Mouse (Mus musculus): ENCODE measurements around the gene Drd4.

DNA sequence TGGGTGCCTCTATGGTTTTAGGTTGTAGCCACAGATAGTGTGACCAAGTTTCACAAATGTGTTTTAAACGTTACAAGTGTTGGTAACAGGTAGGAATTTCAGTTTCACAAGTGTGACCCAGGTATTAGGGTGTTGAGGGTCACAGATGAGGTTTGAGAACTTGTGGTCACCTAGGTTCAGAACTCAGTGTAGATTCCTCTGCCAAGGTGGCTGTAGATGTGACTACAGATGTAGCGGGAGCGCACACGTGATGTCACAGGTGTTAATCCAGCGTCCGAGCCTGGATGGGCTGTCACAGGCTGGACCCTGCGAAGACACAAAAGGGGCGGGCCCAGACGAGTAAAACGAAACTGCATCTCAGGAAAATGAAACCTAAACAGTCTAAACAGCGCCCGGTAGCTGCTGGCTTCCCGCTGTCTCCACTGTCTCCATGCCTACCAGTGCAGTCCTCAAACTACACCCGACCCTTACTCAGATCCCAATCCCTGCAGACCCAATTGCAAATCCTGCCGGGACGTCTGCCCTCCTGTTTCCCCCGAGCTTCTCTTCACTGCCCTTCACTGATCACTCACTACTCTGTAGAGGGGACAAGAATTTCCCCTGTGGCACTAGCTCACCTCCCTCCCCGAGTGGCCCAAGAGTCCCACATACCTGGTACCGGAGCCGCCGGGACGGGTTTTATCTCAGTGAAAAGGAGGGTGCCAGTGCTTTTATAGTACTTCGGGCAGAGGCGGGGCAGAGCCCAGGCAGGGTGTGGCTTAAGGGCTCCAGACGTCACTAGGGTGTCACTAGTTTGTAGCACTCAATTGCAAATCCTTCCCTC lies 25.9 kb upstream of the Drd4 start, which contains the start of gene Irf7:
- TF ChIP-seq CHD1 (IDR thresholded peaks at IDR 0.05; ENCODE audit: low read depth, low read length) (no peak), POLR2A (IDR thresholded peaks at IDR 0.05; ENCODE audit: control insufficient read depth in 1 of 2, insufficient read depth in 1 of 2, low read depth in 1 of 2, low read length in 2 of 2, poor library complexity in 1 of 2) (peak in 1 of 2 experiments; percentile 44; a peak in 1 of 4 replicates), POLR2AphosphoS5 (IDR thresholded peaks at IDR 0.05; ENCODE audit: borderline replicate concordance, low read depth, low read length) (no peak), ZNF384 (IDR thresholded peaks at IDR 0.05; ENCODE audit: low read depth, low read length) (no peak), CTCF (IDR thresholded peaks at IDR 0.05 in 2 of 3, conservative IDR thresholded peaks at IDR 0.05 in 1 of 3; ENCODE audit: control insufficient read depth in 1 of 3, insufficient read depth in 1 of 3, low read depth in 2 of 3, low read length in 3 of 3, poor library complexity in 1 of 3, severe bottlenecking in 1 of 3) (no peak), GABPA (IDR thresholded peaks at IDR 0.05; ENCODE audit: low read depth, low read length) (no peak), TBP (IDR thresholded peaks at IDR 0.05; ENCODE audit: low read depth, low read length) (peak; percentile 91), E2F4 (IDR thresholded peaks at IDR 0.05; ENCODE audit: borderline replicate concordance, low read depth, low read length) (no peak), EP300 (IDR thresholded peaks at IDR 0.05; ENCODE audit: low read depth in 1 of 2, low read length in 2 of 2) (no peak), USF1 (IDR thresholded peaks at IDR 0.05; ENCODE audit: low read depth, low read length) (peak; percentile 48; the same call in 1 of the 2 replicates), RCOR1 (IDR thresholded peaks at IDR 0.05; ENCODE audit: low read depth, low read length) (no peak), CHD2 (IDR thresholded peaks at IDR 0.05; ENCODE audit: low read length) (no peak)
